Mouse (Mus musculus) adrenal gland (tissue): ENCODE data around the gene E130218I03Rik.

ENCODE experiments used
- intact Hi-C: fragments of 180-260 bp; cut with DNase I; formaldehyde crosslinking; loops from one replicate; pipeline ENCODE4 v1.15.1; 2025

Gene E130218I03Rik

GRCm38 (mm10) chr4:134284942-134285341 is 41.5 kb downstream of the E130218I03Rik start:
- intact Hi-C loops: loop anchor here (5.0 kb wide), 1 partner anchor 38 kb away; the partner anchor contains the start of genes Gm30191 and Zfp593

GRCm38 (mm10) chr4:134286226-134287167 is 43.0 kb downstream of the E130218I03Rik start:
- intact Hi-C loops: loop anchor here (5.0 kb wide), 1 partner anchor 39 kb away; the partner anchor contains the start of genes Gm30191 and Zfp593

GRCm38 (mm10) chr4:134287168-134287564 is 43.7 kb downstream of the E130218I03Rik start:
- intact Hi-C loops: loop anchor here (5.0 kb wide), 1 partner anchor 40 kb away; the partner anchor contains the start of genes Gm30191 and Zfp593

GRCm38 (mm10) chr4:134287575-134288025 is 44.1 kb downstream of the E130218I03Rik start, which contains the start of gene Pdik1l:
TSS of gene Pdik1l (minus strand) at chr4:134287895.
- intact Hi-C loops: loop anchor here (5.0 kb wide), 1 partner anchor 40 kb away; the partner anchor contains the start of genes Gm30191 and Zfp593

GRCm38 (mm10) chr4:134288397-134289256 is 45.2 kb downstream of the E130218I03Rik start:
- intact Hi-C loops: loop anchor here (5.0 kb wide), 1 partner anchor 41 kb away; the partner anchor contains the start of genes Gm30191 and Zfp593

GRCm38 (mm10) chr4:134292067-134292466 is 48.6 kb downstream of the E130218I03Rik start:
- intact Hi-C loops: loop anchor here (2.0 to 5.0 kb wide), 2 partner anchors 65 to 105 kb away; partner anchors contain the start of gene Cep85

GRCm38 (mm10) chr4:134293061-134293691 is 49.7 kb downstream of the E130218I03Rik start:
- intact Hi-C loops: loop anchor here (2.0 to 5.0 kb wide), 2 partner anchors 64 to 106 kb away; partner anchors contain the start of gene Cep85

GRCm38 (mm10) chr4:134293692-134294163 is 50.3 kb downstream of the E130218I03Rik start:
- intact Hi-C loops: loop anchor here (2.0 to 5.0 kb wide), 2 partner anchors 64 to 107 kb away; partner anchors contain the start of gene Cep85
